13 mouse cellular contexts compared by ENCODE assay signal in the genomic region with DNA sequence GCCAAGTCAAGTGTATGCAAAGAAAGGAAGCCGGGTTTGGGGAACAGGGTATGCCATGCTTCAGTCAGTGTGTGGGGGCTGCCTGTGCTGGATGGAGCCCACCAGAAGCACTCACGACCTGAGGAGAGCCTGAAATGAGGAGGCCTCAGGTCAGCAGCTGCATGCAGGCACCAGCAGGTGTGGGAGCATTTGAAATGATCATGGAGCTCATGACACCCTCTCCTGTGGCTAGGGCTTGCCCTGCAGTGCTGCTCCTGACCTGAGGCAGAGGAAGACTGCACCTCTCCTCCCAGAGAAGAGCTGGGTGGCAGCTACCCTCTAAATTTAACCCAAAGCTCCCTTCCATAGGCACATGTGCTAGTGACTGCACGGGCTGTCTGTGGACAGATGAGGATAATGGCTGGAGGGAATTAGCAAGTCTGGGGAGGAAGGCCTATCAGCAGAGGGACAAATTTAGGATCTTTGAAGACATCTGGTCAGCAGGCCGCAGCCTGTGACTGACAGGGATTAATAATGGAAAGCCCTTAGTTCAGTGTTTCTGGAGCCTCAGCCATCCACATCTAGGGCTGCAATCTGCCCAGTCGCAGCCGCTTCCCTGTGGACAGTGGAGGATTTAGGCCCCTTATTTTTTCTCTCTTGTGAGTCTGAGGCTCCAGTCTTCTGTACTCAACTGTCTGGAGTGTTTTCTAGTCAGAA.
DNase-seq lines count a peak whose midpoint lies in the region; ATAC-seq and TF ChIP-seq lines count a peak whose summit lies in the region.
"Had no signal": no experiment of that assay in that cellular context is flagged by ENCODE, and none has a peak within 500 bp of the region (broad histone marks: within the 10 kb centered on the region; RNA-seq: fewer than 3 reads in every experiment).

No protein-coding gene starts in this region.

- H3K27ac ChIP-seq in gastrocnemius, adult 2 months = peak overlapping the region; percentile 65
- 0 out of 2 replicates have a peak overlapping the region, but pooled peaks have one; percentile 51 for H3K27ac ChIP-seq in embryonic facial prominence, embryonic 12.5 days
- peak overlapping the region; percentile 62 for H3K27ac ChIP-seq in hindbrain, embryonic 13.5 days
- H3K27ac ChIP-seq in midbrain, embryonic 15.5 days = peak overlapping the region; percentile 48
- H3K27ac ChIP-seq: embryonic facial prominence, embryonic 13.5 days had no signal

- no peak for DNase-seq in gastrocnemius, adult 2 months
- no peak for DNase-seq in gastrocnemius, postnatal 10 days
- no peak for DNase-seq in lung, adult 18-20 months
- DNase-seq in kidney, adult 8-10 months = no peak
- no peak for DNase-seq in urinary bladder, postnatal 10 days (ENCODE audit: low spot score)
- DNase-seq: B cell, adult 2 months; cerebellum, adult 2 months; kidney, adult 11 months; liver, postnatal 0 days had no signal

- H3K36me3 ChIP-seq in embryonic facial prominence, embryonic 12.5 days = no peaks in the 10 kb centered on the region
- no peaks in the 10 kb centered on the region for H3K36me3 ChIP-seq in hindbrain, embryonic 13.5 days
- no peaks in the 10 kb centered on the region for H3K36me3 ChIP-seq in midbrain, embryonic 15.5 days (replicated peaks)
- H3K36me3 ChIP-seq: embryonic facial prominence, embryonic 13.5 days had no signal

- no peak overlapping the region for H3K9ac ChIP-seq in embryonic facial prominence, embryonic 12.5 days
- peak overlapping the region; percentile 35 for H3K9ac ChIP-seq in hindbrain, embryonic 13.5 days
- no peak overlapping the region for H3K9ac ChIP-seq in midbrain, embryonic 15.5 days
- H3K9ac ChIP-seq: embryonic facial prominence, embryonic 13.5 days; liver, postnatal 0 days had no signal

- no peak overlapping the region for H3K4me2 ChIP-seq in embryonic facial prominence, embryonic 12.5 days (replicated peaks)
- H3K4me2 ChIP-seq in hindbrain, embryonic 13.5 days = no peak overlapping the region
- H3K4me2 ChIP-seq in midbrain, embryonic 15.5 days = no peak overlapping the region
- H3K4me2 ChIP-seq: embryonic facial prominence, embryonic 13.5 days had no signal

- no peak for TF ChIP-seq CTCF in gastrocnemius, adult 2 months (IDR thresholded peaks at IDR 0.05)

- no peaks in the 10 kb centered on the region for H3K27me3 ChIP-seq in embryonic facial prominence, embryonic 12.5 days
- H3K27me3 ChIP-seq in hindbrain, embryonic 13.5 days = no peaks in the 10 kb centered on the region
- H3K27me3 ChIP-seq in midbrain, embryonic 15.5 days (replicated peaks) = no peaks in the 10 kb centered on the region
- H3K27me3 ChIP-seq: embryonic facial prominence, embryonic 13.5 days had no signal

- intact Hi-C loops in gastrocnemius, adult 2 months (cut with DNase I) = loop anchor here (2.0 kb wide), 1 partner anchor 94 kb away; no protein-coding TSS in a partner anchor

- WGBS in embryonic facial prominence, embryonic 12.5 days = 41% methylated on average over 6 of the region's 6 CpGs
- WGBS in hindbrain, embryonic 13.5 days = 39% methylated on average over 6 of the region's 6 CpGs
- WGBS in midbrain, embryonic 15.5 days = 32% methylated on average over 6 of the region's 6 CpGs

- ATAC-seq in embryonic facial prominence, embryonic 12.5 days (ENCODE audit: insufficient number of reproducible peaks, insufficient read depth, low FRiP score, low TSS enrichment) = no peak
- peak; percentile 18; the same call in 1 of the 2 replicates for ATAC-seq in hindbrain, embryonic 13.5 days (ENCODE audit: low FRiP score)
- peak; percentile 23 for ATAC-seq in midbrain, embryonic 15.5 days (replicated peaks)
- ATAC-seq: liver, postnatal 0 days had no signal

- peaks cover 26% of the 10 kb centered on the region for H3K4me1 ChIP-seq in embryonic facial prominence, embryonic 12.5 days
- H3K4me1 ChIP-seq in hindbrain, embryonic 13.5 days (replicated peaks) = peaks cover 34% of the 10 kb centered on the region
- H3K4me1 ChIP-seq in midbrain, embryonic 15.5 days = peaks cover 24% of the 10 kb centered on the region

- H3K4me3 ChIP-seq in gastrocnemius, adult 2 months = no peak overlapping the region
- no peak overlapping the region for H3K4me3 ChIP-seq in embryonic facial prominence, embryonic 12.5 days
- H3K4me3 ChIP-seq in hindbrain, embryonic 13.5 days = no peak overlapping the region
- H3K4me3 ChIP-seq in midbrain, embryonic 15.5 days = no peak overlapping the region
- H3K4me3 ChIP-seq: embryonic facial prominence, embryonic 13.5 days had no signal

- no peaks in the 10 kb centered on the region for H3K9me3 ChIP-seq in embryonic facial prominence, embryonic 12.5 days
- no peaks in the 10 kb centered on the region for H3K9me3 ChIP-seq in hindbrain, embryonic 13.5 days
- H3K9me3 ChIP-seq in midbrain, embryonic 15.5 days = no peaks in the 10 kb centered on the region
- H3K9me3 ChIP-seq: embryonic facial prominence, embryonic 13.5 days had no signal
